Mouse (Mus musculus) ES-Bruce4 (cell line): ENCODE measurements around the gene Prrc2c.

Experiments used
- EP300 ChIP-seq: IDR thresholded peaks from 2 replicates; pipeline ENCODE4 v1.6.1; 2011; ENCODE audit warnings: low read depth, low read length; ENCODE audit not compliant: insufficient read depth
- POLR2A ChIP-seq: IDR thresholded peaks from one replicate; pipeline ENCODE4 v1.8.1; 2011; ENCODE audit warnings: low read length; ENCODE audit not compliant: insufficient read depth

DNA sequence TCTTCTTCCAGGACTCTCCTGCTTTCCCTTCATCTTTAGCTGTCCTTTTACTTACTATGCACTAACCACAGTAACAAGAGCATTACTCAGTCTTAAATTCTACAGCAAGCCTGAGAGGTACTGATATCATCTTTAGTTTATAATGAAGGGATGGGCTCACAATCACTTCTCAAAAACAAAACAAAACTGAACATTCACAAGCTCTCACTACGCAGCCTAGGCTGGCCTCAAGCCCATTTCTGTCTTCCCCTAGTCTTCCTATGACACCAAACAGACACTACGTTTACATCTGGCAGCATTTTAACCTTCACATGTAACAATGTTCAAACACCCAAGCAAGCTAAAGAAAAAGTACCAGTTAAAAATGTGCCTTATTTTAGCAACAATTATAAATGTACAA is 1.9 kb downstream of the Prrc2c start:
- TF ChIP-seq POLR2A: no peak
- no peak for TF ChIP-seq EP300
